Mouse (Mus musculus) spleen, adult 2 months (tissue): ENCODE results near the gene Cdk10. TPM values are rescaled to one million over a fixed set of nuclear protein-coding genes. Genes with fewer than 3 reads are reported as not detected.

ENCODE experiments used
- DNase-seq, 2 experiments: peaks; one replicate each; pipeline versions ENCODE4 v3.0.0 to v3.0.0-alpha.2; 2012 to 2021; ENCODE audit warnings: low spot score in 2 of 2, low read depth in 1 of 2
- H3K27ac ChIP-seq: fragments of 200-500 bp; 2 replicates; pipeline ENCODE4 v1.5.1; 2012; ENCODE audit warnings: low read length, inconsistent platforms; ENCODE audit not compliant: insufficient read depth
- H3K27me3 ChIP-seq: fragments of 200-500 bp; 2 replicates; pipeline ENCODE4 v1.6.1; 2012; ENCODE audit warnings: mild to moderate bottlenecking, moderate library complexity, low read length, inconsistent platforms; ENCODE audit not compliant: control insufficient read depth, insufficient read depth
- H3K36me3 ChIP-seq: fragments of 200-500 bp; 2 replicates; pipeline ENCODE4 v1.6.1; 2012; ENCODE audit warnings: mild to moderate bottlenecking, low read length, inconsistent platforms; ENCODE audit not compliant: control insufficient read depth, insufficient read depth
- H3K4me1 ChIP-seq: fragments of 200-500 bp; 2 replicates; pipeline ENCODE4 v1.6.1; 2011; ENCODE audit warnings: inconsistent platforms; ENCODE audit not compliant: control insufficient read depth, insufficient read depth, insufficient read length
- H3K4me3 ChIP-seq: fragments of 200-500 bp; 2 replicates; pipeline ENCODE4 v1.5.1; 2011; ENCODE audit warnings: mild to moderate bottlenecking, inconsistent platforms; ENCODE audit not compliant: insufficient read depth, insufficient read length; ENCODE audit errors: extremely low read depth
- CTCF ChIP-seq: fragments of 200-500 bp; IDR thresholded peaks from 2 replicates; pipeline ENCODE4 v1.5.1; 2011; ENCODE audit warnings: mild to moderate bottlenecking, inconsistent platforms; ENCODE audit not compliant: insufficient read depth, insufficient read length, insufficient replicate concordance; ENCODE audit errors: extremely low read depth
- POLR2A ChIP-seq: fragments of 200-500 bp; IDR thresholded peaks from 2 replicates; pipeline ENCODE4 v1.6.1; 2011; ENCODE audit warnings: low read depth, low read length, inconsistent platforms
- WGBS: fragments of 180-500 bp; shearing (Covaris S2); methylation state at CpG from one replicate; pipeline ENCODE4 v1.1.7; 2018; 5-methylcytosine and 5-hydroxymethylcytosine counted together
- polyA plus RNA-seq: library from polyadenylated mRNA; depleted of rRNA; stranded (reverse); fragments of >200 nt; gene quantifications from 2 replicates; pipeline ENCODE4 v1.2.3, GENCODE M21; 2012

Cdk10 gene
- polyA plus RNA-seq, 1 experiment, result 39.2 TPM

GRCm38 (mm10) chr8:123267926-123268656, 43.4 kb downstream of the Cdk10 start:
- 96% methylated on average over 14 of the region's 14 CpGs for WGBS
- Histone ChIP-seq H3K4me3 (no peak overlapping the region), H3K27me3 (no peaks in the 10 kb centered on the region), H3K36me3 (peaks cover 48% of the 10 kb centered on the region), H3K4me1 (no peaks in the 10 kb centered on the region), H3K27ac (no peak overlapping the region)
- TF ChIP-seq POLR2A, result no peak
- no peak for TF ChIP-seq CTCF
- no peak for DNase-seq

- peaks cover 30% of the 10 kb centered on the region for H3K36me3 ChIP-seq
Observed at GRCm38 (mm10) chr8:123271147-123271546, 46.5 kb downstream of the Cdk10 start.

GRCm38 (mm10) chr8:123271901-123272300, 47.3 kb downstream of the Cdk10 start:
- no peak for DNase-seq
- no peaks in the 10 kb centered on the region for H3K4me1 ChIP-seq

More at GRCm38 (mm10) chr8:123271147-123271546, 46.5 kb downstream of the Cdk10 start:
- Histone ChIP-seq H3K4me3 (no peak overlapping the region), H3K4me1 (no peaks in the 10 kb centered on the region), H3K27ac (no peak overlapping the region), H3K27me3 (no peaks in the 10 kb centered on the region)
- DNase-seq, result no peak
- TF ChIP-seq CTCF (no peak), POLR2A (no peak)
- WGBS, result 96% methylated on average over 10 of the region's 10 CpGs

GRCm38 (mm10) chr8:123274447-123274846, 49.8 kb downstream of the Cdk10 start:
- 89% methylated on average over 5 of the region's 5 CpGs for WGBS
- TF ChIP-seq CTCF (no peak), POLR2A (no peak)
- Histone ChIP-seq H3K4me1 (no peaks in the 10 kb centered on the region), H3K27me3 (no peaks in the 10 kb centered on the region), H3K36me3 (peaks cover 8% of the 10 kb centered on the region), H3K4me3 (no peak overlapping the region), H3K27ac (no peak overlapping the region)
- DNase-seq, result no peak

More at GRCm38 (mm10) chr8:123271901-123272300, 47.3 kb downstream of the Cdk10 start:
- 92% methylated on average over 4 of the region's 4 CpGs for WGBS
- Histone ChIP-seq H3K27ac (no peak overlapping the region), H3K4me3 (no peak overlapping the region), H3K36me3 (peaks cover 26% of the 10 kb centered on the region), H3K27me3 (no peaks in the 10 kb centered on the region)
- TF ChIP-seq POLR2A (no peak), CTCF (no peak)

- Histone ChIP-seq H3K27me3 (no peaks in the 10 kb centered on the region), H3K4me1 (no peaks in the 10 kb centered on the region), H3K27ac (no peak overlapping the region), H3K4me3 (no peak overlapping the region), H3K36me3 (peaks cover 5% of the 10 kb centered on the region)
- no peak for DNase-seq
- TF ChIP-seq CTCF (no peak), POLR2A (no peak)
- WGBS, result 95% methylated on average over 12 of the region's 12 CpGs
Observed at GRCm38 (mm10) chr8:123275096-123275495, 50.5 kb downstream of the Cdk10 start.

- peaks cover 4% of the 10 kb centered on the region for H3K36me3 ChIP-seq
- no peak overlapping the region for H3K27ac ChIP-seq
- TF ChIP-seq POLR2A (no peak), CTCF (no peak)
- 93% methylated on average over 7 of the region's 7 CpGs for WGBS
- no peak overlapping the region for H3K4me3 ChIP-seq
- DNase-seq, result no peak
- no peaks in the 10 kb centered on the region for H3K27me3 ChIP-seq
- H3K4me1 ChIP-seq, result peaks cover 3% of the 10 kb centered on the region; the same call in 1 of the 2 replicates
Observed at GRCm38 (mm10) chr8:123278445-123278844, 53.8 kb downstream of the Cdk10 start.

- TF ChIP-seq POLR2A (no peak), CTCF (no peak)
- DNase-seq, result no peak
- peaks cover 2% of the 10 kb centered on the region for H3K36me3 ChIP-seq
- no peak overlapping the region for H3K27ac ChIP-seq
- no peak overlapping the region for H3K4me3 ChIP-seq
- H3K27me3 ChIP-seq, result no peaks in the 10 kb centered on the region
- H3K4me1 ChIP-seq, result peaks cover 7% of the 10 kb centered on the region; the same call in 1 of the 2 replicates
- 79% methylated on average over 4 of the region's 4 CpGs for WGBS
Observed at GRCm38 (mm10) chr8:123279828-123280227, 55.2 kb downstream of the Cdk10 start.
